Mouse (Mus musculus): ENCODE data around the gene Ak3.

GRCm38 (mm10) chr19:28994870-28995269 lies 52.9 kb downstream of the Ak3 start:
- TF ChIP-seq EP300 (optimal IDR thresholded peaks at IDR 0.05), result no peak
- TF ChIP-seq CTCF (IDR thresholded peaks at IDR 0.05; ENCODE audit: low read depth), result no peak
